ENCODE assay signal across 14 mouse cellular contexts in genomic region chr10:119031282-119032275, GRCm38 (mm10).
A peak's percentile ranks its signal among the peaks of the same experiment; 100 is the strongest.
DNase-seq lines count a peak whose midpoint lies in the region; ATAC-seq and TF ChIP-seq lines count a peak whose summit lies in the region.
"Had no signal": no experiment of that assay in that cellular context is flagged by ENCODE, and none has a peak within 500 bp of the region (broad histone marks: within the 10 kb centered on the region; RNA-seq: fewer than 3 reads in every experiment).

No protein-coding gene starts in this region.

- no peaks in the 10 kb centered on the region for H3K9me3 ChIP-seq in kidney, embryonic 14.5 days (ENCODE audit: control insufficient read depth, low read length)
- no peaks in the 10 kb centered on the region for H3K9me3 ChIP-seq in forebrain, embryonic 10.5 days
- H3K9me3 ChIP-seq in intestine, postnatal 0 days (ENCODE audit: control insufficient read depth), result no peaks in the 10 kb centered on the region
- H3K9me3 ChIP-seq: embryonic facial prominence, embryonic 15.5 days had no signal

- no peaks in the 10 kb centered on the region for H3K36me3 ChIP-seq in kidney, adult 2 months (ENCODE audit: control insufficient read depth, insufficient read depth, low read length)
- H3K36me3 ChIP-seq in kidney, embryonic 14.5 days (ENCODE audit: control insufficient read depth, insufficient read depth, low read length), result no peaks in the 10 kb centered on the region
- H3K36me3 ChIP-seq in forebrain, embryonic 10.5 days (replicated peaks), result no peaks in the 10 kb centered on the region
- H3K36me3 ChIP-seq in intestine, postnatal 0 days (ENCODE audit: control insufficient read depth, insufficient read depth), result no peaks in the 10 kb centered on the region
- H3K36me3 ChIP-seq: embryonic facial prominence, embryonic 15.5 days had no signal

- no peaks in the 10 kb centered on the region for H3K4me1 ChIP-seq in kidney, adult 2 months (ENCODE audit: control insufficient read depth, insufficient read depth, low read length)
- H3K4me1 ChIP-seq in kidney, embryonic 14.5 days (ENCODE audit: control insufficient read depth, insufficient read depth, low read length), result 0 out of 2 replicates have a peak, but pooled peaks cover 7% of the 10 kb centered on the region
- peaks cover 6% of the 10 kb centered on the region; the same call in 1 of the 2 replicates for H3K4me1 ChIP-seq in forebrain, embryonic 10.5 days
- no peaks in the 10 kb centered on the region for H3K4me1 ChIP-seq in intestine, postnatal 0 days (replicated peaks; ENCODE audit: control insufficient read depth, insufficient read depth, low read length)

- DNase-seq in kidney, adult 2 months, result peak; percentile 55
- DNase-seq in kidney, adult 18-20 months, result no peak
- peak; percentile 75 for DNase-seq in CD4-positive, CD25-positive, alpha-beta regulatory T cell, adult 2 months (ENCODE audit: low read depth, low spot score)
- peak; percentile 60 to 77 for DNase-seq in left cerebral cortex, postnatal 36 days (ENCODE audit: low spot score in 2 of 2)
- no peak for DNase-seq in cerebellum, postnatal 10 days
- DNase-seq in forebrain, embryonic 10.5 days (ENCODE audit: extremely low spot score, low spot score), result no peak
- DNase-seq: cerebellum, adult 18-20 months; gastrocnemius, postnatal 25 days; heart, postnatal 36 days; lung, postnatal 14 days had no signal

- peak overlapping the region; percentile 31; the same call in 1 of the 2 replicates for H3K27ac ChIP-seq in kidney, adult 2 months (ENCODE audit: insufficient read depth, low read depth, low read length)
- no peak overlapping the region for H3K27ac ChIP-seq in kidney, embryonic 14.5 days (ENCODE audit: low read depth, low read length)
- no peak overlapping the region for H3K27ac ChIP-seq in forebrain, embryonic 10.5 days
- no peak overlapping the region for H3K27ac ChIP-seq in intestine, postnatal 0 days (ENCODE audit: low read depth, low read length)
- H3K27ac ChIP-seq: embryonic facial prominence, embryonic 15.5 days; stomach, postnatal 0 days had no signal

- 42% methylated on average over 16 of the region's 16 CpGs for WGBS in kidney, adult 2 months
- WGBS in kidney, embryonic 14.5 days, result 46% methylated on average over 16 of the region's 16 CpGs
- 88% methylated on average over 16 of the region's 16 CpGs for WGBS in forebrain, embryonic 10.5 days
- 76% methylated on average over 16 of the region's 16 CpGs for WGBS in intestine, postnatal 0 days

- H3K27me3 ChIP-seq in kidney, adult 2 months (replicated peaks; ENCODE audit: control insufficient read depth, insufficient read depth, low read length), result no peaks in the 10 kb centered on the region
- H3K27me3 ChIP-seq in kidney, embryonic 14.5 days (ENCODE audit: control insufficient read depth, insufficient read depth, low read length), result no peaks in the 10 kb centered on the region; the same call in 1 of the 2 replicates
- no peaks in the 10 kb centered on the region for H3K27me3 ChIP-seq in forebrain, embryonic 10.5 days (ENCODE audit: poor library complexity, severe bottlenecking)
- H3K27me3 ChIP-seq in intestine, postnatal 0 days (replicated peaks; ENCODE audit: control insufficient read depth, insufficient read depth, low read length), result no peaks in the 10 kb centered on the region
- H3K27me3 ChIP-seq: embryonic facial prominence, embryonic 15.5 days had no signal

- no peak overlapping the region for H3K9ac ChIP-seq in kidney, embryonic 14.5 days (ENCODE audit: low read depth, low read length)
- no peak overlapping the region for H3K9ac ChIP-seq in intestine, postnatal 0 days (ENCODE audit: low read depth, low read length)
- H3K9ac ChIP-seq: embryonic facial prominence, embryonic 15.5 days had no signal

- ATAC-seq in kidney, embryonic 14.5 days (ENCODE audit: low FRiP score, low TSS enrichment), result peak; percentile 77
- no peak for ATAC-seq in intestine, postnatal 0 days

- intact Hi-C loops in left cerebral cortex, postnatal 36 days (cut with DNase I), result no loop called here

- no peak for TF ChIP-seq POLR2A in kidney, adult 2 months (IDR thresholded peaks at IDR 0.05; ENCODE audit: low read depth, low read length)

- no peak for TF ChIP-seq CTCF in kidney, adult 2 months (conservative IDR thresholded peaks at IDR 0.05; ENCODE audit: insufficient read depth, insufficient read length, low read depth, low read length)
- TF ChIP-seq CTCF in intestine, postnatal 0 days (IDR thresholded peaks at IDR 0.05; ENCODE audit: low read depth), result no peak

- H3K4me2 ChIP-seq in kidney, embryonic 14.5 days (replicated peaks; ENCODE audit: low read depth, low read length), result no peak overlapping the region
- H3K4me2 ChIP-seq in intestine, postnatal 0 days (replicated peaks; ENCODE audit: low read depth), result no peak overlapping the region
- H3K4me2 ChIP-seq: embryonic facial prominence, embryonic 15.5 days had no signal

- H3K4me3 ChIP-seq in kidney, adult 2 months (ENCODE audit: insufficient read depth, low read depth, low read length), result no peak overlapping the region
- no peak overlapping the region for H3K4me3 ChIP-seq in kidney, embryonic 14.5 days (ENCODE audit: low read length)
- H3K4me3 ChIP-seq in forebrain, embryonic 10.5 days, result no peak overlapping the region
- H3K4me3 ChIP-seq in intestine, postnatal 0 days (ENCODE audit: low read depth, low read length), result no peak overlapping the region
- H3K4me3 ChIP-seq: embryonic facial prominence, embryonic 15.5 days had no signal

Comparison
In these comparisons a context has a peak if more than half of its experiments do, and no peak if none do; other contexts are left out.
1. DNase-seq: peak in kidney, adult 2 months (single experiment), CD4-positive, CD25-positive, alpha-beta regulatory T cell, adult 2 months (single experiment) and left cerebral cortex, postnatal 36 days (2 of 2); none in kidney, adult 18-20 months (single experiment), cerebellum, postnatal 10 days (0 of 2) and forebrain, embryonic 10.5 days (single experiment).